ENCODE assay signal across 12 mouse cellular contexts in the genomic region with DNA sequence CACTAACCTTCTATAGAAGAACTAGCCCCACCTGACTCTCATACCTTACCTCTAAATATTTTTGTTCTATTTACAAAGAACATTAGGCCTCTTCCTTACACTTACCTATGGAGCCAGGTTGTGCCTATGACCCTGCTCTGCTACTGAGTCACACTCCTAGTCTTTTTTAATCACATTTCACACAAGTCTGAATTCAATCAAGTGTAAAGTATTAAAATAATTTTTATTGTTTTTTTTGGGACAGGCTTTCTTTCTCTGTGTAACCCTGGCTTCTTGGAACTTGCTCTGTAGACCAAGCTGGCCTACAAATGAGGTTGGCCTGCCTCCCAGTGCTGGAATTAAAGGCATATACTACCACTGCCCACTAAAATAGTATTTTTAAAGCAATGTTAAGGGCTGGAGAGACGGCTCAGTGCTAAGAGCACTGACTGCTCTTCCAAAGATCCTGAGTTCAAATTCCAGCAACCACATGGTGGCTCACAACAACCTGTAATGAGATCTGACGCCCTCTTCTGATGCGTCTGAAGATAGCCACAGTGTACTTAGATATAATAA. TPM values are rescaled to one million over a fixed set of nuclear protein-coding genes. Genes with fewer than 3 reads are reported as not detected.
DNase-seq lines count a peak whose midpoint lies in the region; ATAC-seq and TF ChIP-seq lines count a peak whose summit lies in the region.
"Had no signal": no experiment of that assay in that cellular context is flagged by ENCODE, and none has a peak within 500 bp of the region (broad histone marks: within the 10 kb centered on the region; RNA-seq: fewer than 3 reads in every experiment).

No protein-coding gene starts in this region.

- no peaks in the 10 kb centered on the region for H3K27me3 ChIP-seq in lung, postnatal 0 days (replicated peaks; ENCODE audit: insufficient read depth, low read length)
- H3K27me3 ChIP-seq: limb, embryonic 13.5 days had no signal

- no peak for ATAC-seq in cerebellum, adult (ENCODE audit: insufficient number of reproducible peaks, low FRiP score, low TSS enrichment)
- no peak for ATAC-seq in lung, postnatal 0 days

- DNase-seq in cerebellum, adult 11-12 months: peak; percentile 31
- peak; percentile 19 for DNase-seq in kidney, adult 18-20 months
- DNase-seq in kidney, adult 8-10 months: no peak
- peak; percentile 18 for DNase-seq in lung, postnatal 36 days
- DNase-seq in lung, postnatal 0 days (ENCODE audit: low spot score): no peak
- DNase-seq in heart, postnatal 4 days: peak; percentile 46
- no peak for DNase-seq in urinary bladder, adult 18-20 months (ENCODE audit: low spot score in 2 of 2)
- DNase-seq: B cell, adult 2 months; embryo, embryonic 11 days had no signal

- no peak overlapping the region for H3K4me3 ChIP-seq in lung, postnatal 0 days (ENCODE audit: low read depth, low read length)
- H3K4me3 ChIP-seq: forebrain, embryonic 10.5 days; limb, embryonic 13.5 days had no signal

- no peaks in the 10 kb centered on the region for H3K9me3 ChIP-seq in lung, postnatal 0 days (ENCODE audit: low read length)
- H3K9me3 ChIP-seq: forebrain, embryonic 10.5 days; limb, embryonic 13.5 days had no signal

- H3K9ac ChIP-seq in lung, postnatal 0 days (replicated peaks; ENCODE audit: low read depth): no peak overlapping the region
- H3K9ac ChIP-seq: limb, embryonic 13.5 days had no signal

- no peak; the same call in 1 of the 2 replicates for TF ChIP-seq CTCF in lung, postnatal 0 days (IDR thresholded peaks at IDR 0.05)

- H3K27ac ChIP-seq in lung, postnatal 0 days (ENCODE audit: low read length): no peak overlapping the region
- H3K27ac ChIP-seq: forebrain, embryonic 10.5 days; limb, embryonic 13.5 days had no signal

- H3K4me1 ChIP-seq in lung, postnatal 0 days (ENCODE audit: insufficient read depth, low read depth, low read length): peaks cover 9% of the 10 kb centered on the region

- no peaks in the 10 kb centered on the region for H3K36me3 ChIP-seq in lung, postnatal 0 days (ENCODE audit: insufficient read depth, low read length)
- H3K36me3 ChIP-seq: limb, embryonic 13.5 days had no signal

- no peak for TF ChIP-seq EP300 in lung, postnatal 0 days (IDR thresholded peaks at IDR 0.05)

- WGBS in lung, postnatal 0 days: 69% methylated on average over 3 of the region's 3 CpGs

- no peak overlapping the region for H3K4me2 ChIP-seq in lung, postnatal 0 days (replicated peaks; ENCODE audit: low read depth, low read length)
- H3K4me2 ChIP-seq: limb, embryonic 13.5 days had no signal

RNA-seq across cellular contexts. Expression of a gene that starts 8.4 kb away (rescaled TPM):
- 49.1 and 60.8 TPM in 2 replicates for polyA plus RNA-seq in lung, postnatal 0 days (2015; fragmentation: Nextera tagmentation; extraction: Ambion mirVana)
- 100 to 1,000 TPM; 265 to 269 TPM for total RNA-seq in heart, postnatal 4 days (2021)

RNA-seq across cellular contexts. Expression of a gene that starts 54.6 kb away (rescaled TPM):
- polyA plus RNA-seq in lung, postnatal 0 days (2015; fragmentation: Nextera tagmentation; extraction: Ambion mirVana): 13.7 and 18.1 TPM in 2 replicates
- total RNA-seq in heart, postnatal 4 days (2021): 10 to 100 TPM; 15.2 to 16.9 TPM

Comparison
In these comparisons a context has a peak if more than half of its experiments do, and no peak if none do; other contexts are left out.
1. DNase-seq: peak in cerebellum, adult 11-12 months (single experiment), kidney, adult 18-20 months (single experiment), lung, postnatal 36 days (single experiment) and heart, postnatal 4 days (single experiment); none in kidney, adult 8-10 months (0 of 2), lung, postnatal 0 days (single experiment) and urinary bladder, adult 18-20 months (0 of 2).